Mouse (Mus musculus): ENCODE results near the gene Hesx1.
A peak's percentile ranks its signal among the peaks of the same experiment; 100 is the strongest.
"Not testable (repeated sequence)": the region's sequence is repeated elsewhere in the genome, so short reads cannot be mapped to it uniquely, and the experiment has no call there.

Hesx1 gene

DNA sequence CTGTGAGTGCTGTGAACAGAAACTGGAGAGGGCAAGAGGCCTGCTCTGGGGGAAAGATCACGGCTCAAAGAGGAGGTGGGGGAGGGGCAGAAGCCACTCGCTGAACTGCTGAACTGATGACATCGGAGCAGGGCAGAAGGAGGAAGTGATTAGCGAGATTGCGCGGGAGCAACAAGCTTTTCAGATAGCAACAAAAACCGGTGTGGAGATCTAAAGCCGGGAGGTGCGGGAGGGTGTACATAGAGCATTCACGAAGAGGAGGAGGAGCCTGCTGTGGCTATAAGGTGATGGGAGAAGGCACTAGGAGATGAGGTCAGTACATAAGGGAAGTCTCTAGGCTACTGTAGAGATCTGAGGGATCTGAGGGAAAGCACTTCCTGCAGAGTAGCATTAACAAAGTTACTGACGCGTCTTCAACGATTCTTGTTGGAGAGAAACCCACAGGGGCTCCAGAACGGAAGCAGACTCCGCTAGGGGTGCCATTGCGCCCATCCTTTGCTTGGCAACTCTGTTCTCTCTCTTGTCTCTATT is at the start of gene Hesx1:
Gene Hesx1 (plus strand): TSS at position 206 of the 531 bp plus-strand sequence.
- no peak for DNase-seq (ENCODE audit: extremely low read depth, low read depth, low spot score)

DNA sequence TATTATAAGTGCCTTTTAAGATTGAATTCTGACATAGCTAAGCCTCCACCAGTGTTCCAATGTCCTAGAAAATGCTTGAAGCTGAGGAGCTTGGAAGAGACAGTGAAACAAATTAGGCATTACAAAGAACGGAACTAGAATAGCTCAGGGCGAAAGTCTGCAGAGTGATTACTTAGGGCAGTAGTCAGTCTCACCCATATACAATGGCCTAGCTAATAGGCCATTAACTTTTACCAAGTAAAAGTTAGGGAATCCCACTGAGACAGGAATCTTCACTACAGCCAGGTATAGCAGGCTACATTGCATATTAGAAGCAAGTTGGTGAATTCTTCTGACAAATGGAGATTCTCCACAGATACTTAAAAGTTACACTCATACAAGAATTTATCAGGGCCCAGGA is 38.1 kb upstream of the Hesx1 start:
- not testable (repeated sequence) for DNase-seq (ENCODE audit: extremely low read depth, low read depth, low spot score)

DNA sequence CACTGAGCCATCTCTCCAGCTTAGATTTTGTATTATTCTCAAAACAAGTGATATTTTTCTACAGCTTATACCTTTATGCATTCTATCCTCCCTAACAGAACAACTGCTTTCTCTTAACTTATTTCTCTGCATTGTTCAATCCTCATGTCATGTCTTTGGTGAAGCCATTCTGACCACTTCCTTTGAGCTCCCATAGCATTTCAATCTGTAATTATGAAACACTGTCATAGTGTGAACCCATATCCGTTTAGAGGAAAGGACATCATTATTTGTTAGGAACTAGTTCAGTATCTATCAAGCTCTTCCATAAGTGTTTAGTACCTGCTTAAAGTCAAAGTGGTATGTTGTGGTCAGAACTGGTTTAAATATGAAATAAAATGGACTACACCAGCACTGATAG is 33.7 kb upstream of the Hesx1 start:
- DNase-seq (ENCODE audit: extremely low read depth, low read depth, low spot score): no peak

DNA sequence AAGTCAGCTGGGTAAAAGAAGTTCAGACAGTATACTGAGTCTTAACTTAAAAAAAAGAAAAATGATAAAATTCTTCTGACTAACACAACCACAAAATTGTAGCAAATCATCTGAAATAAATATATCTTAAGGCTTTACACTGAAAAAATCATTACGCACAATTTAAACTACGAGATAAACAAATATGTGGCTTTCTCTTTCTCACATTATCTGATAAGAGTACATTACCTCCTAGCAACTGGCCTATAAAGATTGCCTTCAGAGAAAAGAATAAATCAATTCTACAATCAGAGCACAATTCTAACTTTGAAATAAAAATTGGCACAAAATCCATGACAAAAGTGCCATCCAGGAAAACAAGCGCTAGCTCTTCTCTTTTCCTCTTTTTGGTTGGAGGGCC is 25.1 kb upstream of the Hesx1 start:
- no peak for DNase-seq (ENCODE audit: extremely low read depth, low read depth, low spot score)

DNA sequence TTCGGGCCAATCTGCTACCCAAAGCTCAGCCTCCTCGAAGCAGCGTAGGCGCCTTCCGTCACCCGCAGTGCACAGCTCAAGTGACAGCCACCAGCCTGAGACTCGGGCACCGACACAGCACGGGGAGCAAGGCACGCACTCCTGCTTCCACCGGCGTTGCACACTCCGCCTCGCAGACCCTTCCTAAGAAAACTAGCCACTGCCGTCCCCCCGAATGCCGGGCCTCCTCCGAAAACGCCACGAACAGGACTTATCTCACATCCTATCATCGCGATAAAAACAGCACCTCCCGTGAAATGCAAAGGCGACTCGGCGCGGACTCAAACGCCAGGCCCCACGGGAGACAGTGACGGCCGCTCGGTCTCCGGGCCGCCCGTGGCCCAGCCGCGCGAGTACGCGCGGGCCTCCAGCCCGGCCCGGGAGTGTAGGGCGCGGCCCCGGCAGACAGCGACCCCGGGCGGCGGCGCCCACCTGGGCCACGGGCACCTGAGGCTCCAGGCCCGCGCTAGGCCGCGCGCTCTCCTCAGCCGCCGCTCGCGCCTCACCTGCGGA is 24.3 kb upstream of the Hesx1 start:
- no peak for DNase-seq (ENCODE audit: extremely low read depth, low read depth, low spot score)

DNA sequence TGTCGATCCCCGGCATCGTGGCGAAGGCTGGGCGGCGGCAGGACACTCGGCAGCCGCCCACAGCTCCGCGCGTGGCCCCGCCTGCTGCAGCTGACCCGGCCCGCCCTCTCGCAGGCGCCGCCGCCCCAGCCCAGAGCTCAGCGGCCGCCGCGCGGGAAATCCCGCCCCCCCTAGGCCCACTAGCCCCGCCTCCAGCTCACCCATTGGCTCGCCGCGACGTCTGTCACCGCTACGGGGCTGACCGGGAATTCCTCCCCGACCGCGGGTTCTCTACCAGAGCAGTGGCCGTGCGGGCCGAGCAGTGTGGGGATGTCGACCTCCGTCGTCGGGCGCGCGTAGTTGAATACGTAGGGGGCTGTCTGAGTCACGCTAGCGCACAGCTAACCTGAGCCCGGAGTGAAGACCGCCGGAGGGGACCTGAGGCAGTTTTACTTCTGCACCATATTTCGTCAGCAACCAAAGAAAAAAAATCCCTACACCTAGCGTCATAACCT is 23.7 kb upstream of the Hesx1 start:
- peak; percentile 14 for DNase-seq (ENCODE audit: extremely low read depth, low read depth, low spot score)

DNA sequence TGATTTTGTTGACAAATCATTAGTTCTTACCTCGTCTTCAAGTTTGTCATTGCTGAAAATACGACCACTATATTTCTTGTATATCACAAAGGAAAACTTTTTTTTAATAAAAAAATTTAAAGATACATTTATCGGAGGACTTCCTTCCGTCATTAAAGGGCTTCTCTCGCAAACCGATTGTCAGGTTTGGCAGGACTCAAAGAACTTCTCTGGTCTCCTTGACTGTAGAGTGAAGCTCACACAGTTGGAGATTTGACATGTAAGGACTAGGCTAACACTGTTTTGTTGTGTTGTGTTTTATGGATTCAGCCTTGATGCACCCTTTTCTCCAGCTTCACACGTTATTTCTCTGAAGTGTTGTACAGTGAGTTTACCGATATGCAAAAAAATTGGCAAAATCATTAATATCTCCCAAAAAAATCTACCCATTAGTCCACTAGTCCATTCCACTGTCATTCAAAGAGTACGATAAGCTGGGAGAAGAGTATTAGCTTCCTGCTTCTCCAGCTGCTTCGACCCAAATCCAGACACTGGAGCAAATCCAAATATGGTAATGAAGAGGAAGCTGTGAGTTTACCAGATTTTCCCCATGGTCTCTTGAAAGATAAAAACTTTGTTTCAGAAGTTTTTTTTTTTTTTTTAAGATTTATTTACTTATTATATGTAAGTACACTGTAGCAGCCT is 23.0 kb upstream of the Hesx1 start, which contains the start of gene Appl1:
Gene Appl1 (minus strand): TSS at position 127 of the 684 bp plus-strand sequence.
- no peak for DNase-seq (ENCODE audit: extremely low read depth, low read depth, low spot score)

DNA sequence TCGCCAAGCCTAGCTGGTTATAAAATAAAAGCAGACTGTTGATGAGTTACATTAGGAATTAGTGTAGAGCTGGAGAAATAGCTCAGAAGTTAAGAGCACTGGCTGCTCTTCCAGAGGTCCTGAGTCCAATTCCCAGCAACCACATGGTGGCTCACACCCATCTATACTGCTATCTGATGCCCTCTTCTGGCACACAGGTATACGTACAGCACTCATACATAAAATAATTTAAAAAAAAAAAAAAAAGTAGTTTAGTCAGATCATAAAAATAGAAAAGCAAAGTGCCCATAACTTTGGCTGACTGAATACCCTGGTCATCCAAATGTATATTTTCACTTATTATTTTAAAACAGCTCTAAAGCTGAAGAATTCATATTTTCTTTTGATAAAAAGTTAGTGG is 21.1 kb upstream of the Hesx1 start:
- no peak for DNase-seq (ENCODE audit: extremely low read depth, low read depth, low spot score)

DNA sequence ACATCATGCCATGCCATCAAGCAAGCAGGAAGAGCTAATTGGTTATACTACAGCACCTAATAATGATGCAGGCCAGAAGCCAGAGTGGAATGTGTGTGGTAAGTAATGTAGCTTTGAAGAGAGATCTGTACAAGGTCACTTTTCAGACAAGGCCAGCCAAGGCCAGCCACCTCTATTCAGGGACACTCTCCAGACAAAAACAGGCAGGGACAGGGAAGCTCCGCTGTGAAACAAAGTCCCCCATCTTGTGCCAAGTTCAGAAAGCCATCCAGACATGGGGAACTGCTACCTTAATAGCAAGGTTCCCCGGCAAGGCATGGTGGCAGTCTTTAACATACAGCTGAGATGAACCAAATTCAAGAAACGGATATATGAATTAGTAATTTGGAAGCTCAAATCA is 18.7 kb upstream of the Hesx1 start:
- DNase-seq (ENCODE audit: extremely low read depth, low read depth, low spot score): no peak

DNA sequence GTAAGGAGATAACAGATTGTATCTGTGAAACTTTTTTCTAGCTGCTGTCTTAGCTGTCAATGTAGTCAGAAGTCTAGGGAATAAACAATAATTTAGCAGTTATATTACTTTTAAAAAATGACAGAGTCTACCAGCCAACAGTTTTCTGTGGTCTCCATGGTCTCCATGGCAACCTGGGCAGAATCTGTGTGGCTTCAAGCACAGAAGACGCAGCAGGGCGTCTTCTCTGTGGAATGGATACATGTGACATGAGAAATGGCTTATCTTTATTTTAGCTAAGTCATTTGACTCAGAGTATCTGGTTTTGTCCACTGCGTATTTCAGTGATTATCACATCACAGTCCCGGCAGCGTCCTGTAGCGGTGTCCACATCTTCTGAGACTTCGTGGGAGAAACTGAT is 18.0 kb upstream of the Hesx1 start:
- DNase-seq (ENCODE audit: extremely low read depth, low read depth, low spot score): no peak

DNA sequence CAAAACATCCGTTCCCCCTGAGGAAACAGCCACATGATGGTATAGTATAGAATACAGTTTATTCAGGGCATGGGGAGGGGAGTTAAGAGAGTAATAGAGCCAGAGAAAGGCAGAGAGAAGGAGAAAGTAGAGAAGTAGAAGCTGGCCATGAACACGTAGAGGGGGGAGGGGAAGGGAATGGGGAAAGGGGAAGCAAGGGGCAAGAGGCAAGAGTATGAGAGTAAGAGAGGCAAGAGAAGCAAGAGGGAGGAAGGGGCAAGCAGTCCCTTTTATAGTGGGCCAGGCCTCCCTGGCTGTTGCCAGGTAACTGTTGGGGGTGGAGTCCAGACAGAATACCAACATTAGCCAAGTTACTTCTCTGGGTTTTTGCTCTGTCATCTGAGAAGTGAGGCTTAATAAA is 16.7 kb upstream of the Hesx1 start:
- DNase-seq (ENCODE audit: extremely low read depth, low read depth, low spot score): no peak

DNA sequence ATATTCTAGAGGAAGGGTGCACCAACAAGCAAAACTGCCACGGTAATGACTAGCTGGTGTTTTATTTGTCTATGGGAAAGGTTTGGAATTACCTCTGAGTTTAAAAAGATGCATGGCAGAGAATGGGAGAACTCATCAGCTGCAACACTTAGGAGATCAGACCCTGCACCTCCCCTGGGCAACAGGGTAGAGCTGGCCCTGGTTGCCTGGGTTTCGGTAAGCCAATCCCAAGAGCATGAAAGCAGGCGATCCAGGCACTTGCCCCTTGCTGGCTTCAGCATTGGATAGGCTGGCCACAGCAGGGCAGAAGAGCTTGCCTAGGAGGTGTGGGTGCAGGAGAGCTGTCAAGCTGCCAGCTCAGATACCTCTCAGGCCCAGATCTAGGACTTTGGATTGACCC is 14.4 kb upstream of the Hesx1 start:
- no peak for DNase-seq (ENCODE audit: extremely low read depth, low read depth, low spot score)

DNA sequence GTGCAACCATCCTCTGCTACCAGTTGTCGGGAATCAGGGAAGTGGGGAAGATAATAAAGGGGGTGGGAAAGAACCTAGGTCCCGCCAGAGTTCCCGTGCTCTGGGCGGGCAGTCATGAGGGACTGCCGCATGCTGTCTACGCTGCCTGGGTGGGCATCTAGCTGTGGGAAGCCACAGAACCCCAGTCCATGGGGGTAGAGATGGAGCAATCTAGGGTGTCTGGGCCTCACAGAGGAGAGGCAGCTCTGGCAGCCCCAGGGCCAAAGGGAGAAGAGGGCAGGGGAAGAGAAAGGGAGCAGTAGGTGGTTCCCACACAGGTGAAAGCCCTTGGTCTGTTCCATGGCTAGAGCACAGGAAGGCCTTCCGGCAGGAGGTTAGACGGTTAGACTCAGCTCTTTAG is 13.2 kb upstream of the Hesx1 start:
- DNase-seq (ENCODE audit: extremely low read depth, low read depth, low spot score): no peak

DNA sequence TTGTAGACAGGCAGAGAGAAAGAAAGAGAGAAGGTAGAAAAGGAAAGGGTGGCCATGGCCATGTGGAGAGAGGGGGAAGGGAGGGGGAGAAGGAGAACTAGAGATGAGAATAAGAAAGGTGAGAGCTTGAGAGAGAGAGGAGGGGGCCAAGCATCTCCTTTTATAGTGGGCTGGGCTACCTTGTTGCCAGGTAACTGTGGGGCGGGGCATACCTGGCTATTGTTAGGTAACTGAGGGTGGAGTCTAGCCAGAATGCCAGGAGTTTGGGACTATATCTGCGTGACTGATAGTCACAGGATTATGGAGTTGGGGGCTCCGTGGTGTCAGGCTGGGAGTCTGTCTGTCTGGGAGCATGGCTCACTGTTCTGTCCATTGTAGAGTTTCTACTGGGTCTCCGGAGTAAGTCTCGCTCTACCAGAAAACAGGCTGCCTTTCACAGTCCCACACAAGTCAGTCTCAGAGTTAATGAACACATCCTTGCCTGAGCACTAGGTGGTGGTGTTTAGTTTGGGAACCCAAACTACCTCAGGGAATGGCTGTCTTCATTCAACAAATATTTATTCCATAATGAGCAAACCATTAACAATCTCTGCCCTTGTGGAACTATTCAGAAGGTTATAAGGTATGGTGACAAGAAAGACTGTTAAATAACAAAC is 12.6 kb upstream of the Hesx1 start:
- DNase-seq (ENCODE audit: extremely low read depth, low read depth, low spot score): no peak

DNA sequence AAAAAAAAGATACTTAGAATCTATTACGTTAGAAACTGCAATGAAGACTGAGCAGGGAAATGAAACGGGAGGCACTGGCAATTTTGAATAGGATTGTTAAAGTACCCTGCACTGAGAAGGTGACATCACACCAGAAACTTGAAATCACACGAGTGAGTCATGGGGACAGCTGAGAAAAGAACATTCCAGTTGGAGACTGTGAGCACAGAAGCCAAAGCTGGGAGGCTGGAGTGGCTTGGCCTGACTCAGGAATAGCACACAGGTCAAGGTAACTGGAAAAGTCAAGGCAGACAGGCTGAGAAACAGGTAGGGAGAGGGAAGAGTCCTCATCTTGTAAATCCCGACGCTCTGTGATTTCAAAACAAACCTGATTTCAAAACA is 12.1 kb upstream of the Hesx1 start:
- no peak for DNase-seq (ENCODE audit: extremely low read depth, low read depth, low spot score)

DNA sequence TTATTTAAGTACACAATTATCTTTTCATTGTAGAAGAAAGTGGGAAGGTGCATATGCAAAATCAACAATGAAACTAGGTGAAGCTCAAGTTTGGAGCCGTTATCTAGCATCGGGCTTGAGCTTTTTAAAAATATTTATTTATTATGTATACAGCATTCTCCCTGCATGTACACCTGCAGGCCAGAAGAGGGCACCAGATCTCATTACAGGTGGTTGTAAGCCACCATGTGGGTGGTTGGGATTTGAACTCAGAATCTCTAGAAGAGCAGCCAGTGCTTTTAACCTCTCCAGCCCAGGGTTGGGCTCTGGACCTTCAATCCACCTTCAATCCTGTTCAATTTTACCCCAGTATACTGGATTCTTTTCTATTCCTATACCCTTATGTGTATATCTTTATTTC is 5.5 kb upstream of the Hesx1 start:
- no peak for DNase-seq (ENCODE audit: extremely low read depth, low read depth, low spot score)

DNA sequence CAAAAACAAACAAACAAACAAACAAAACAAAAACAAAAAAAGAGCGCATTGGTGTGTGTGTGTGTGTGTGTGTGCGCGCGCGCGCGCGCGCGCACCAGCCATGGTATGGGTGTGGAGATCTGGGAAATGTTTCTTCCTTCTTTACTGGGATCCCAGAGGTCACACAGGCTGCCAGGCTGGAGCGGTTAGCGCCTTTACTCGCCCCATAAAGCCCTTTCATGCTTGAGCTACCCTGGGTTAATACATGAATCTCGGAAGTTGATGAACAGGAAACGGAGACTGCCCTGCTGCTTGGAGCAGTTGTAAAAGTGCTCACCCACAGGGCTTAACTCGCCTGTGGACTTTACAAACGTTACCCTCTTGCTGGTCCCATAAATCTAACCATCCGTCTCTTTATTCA is 2.6 kb upstream of the Hesx1 start:
- DNase-seq (ENCODE audit: extremely low read depth, low read depth, low spot score): no peak

DNA sequence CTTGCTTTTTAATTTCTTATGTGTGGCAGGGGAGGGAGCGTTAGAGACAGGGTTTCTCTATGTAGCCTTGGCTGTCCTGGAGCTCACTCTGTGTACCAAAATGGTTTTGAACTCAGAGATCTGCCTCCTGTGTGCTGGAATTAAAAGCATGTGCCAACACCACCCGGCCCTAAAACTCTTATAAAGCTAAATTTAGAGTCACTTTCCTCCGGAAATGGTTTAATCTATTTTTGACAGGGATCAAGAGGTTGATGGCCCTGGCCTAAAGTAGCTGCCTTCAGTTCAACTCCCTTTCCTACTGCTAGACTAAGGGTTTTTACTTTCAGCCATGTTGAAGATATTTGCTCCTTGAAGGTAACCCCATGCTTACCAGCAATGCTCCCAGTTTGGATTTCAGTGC is 789 bp upstream of the Hesx1 start:
- DNase-seq (ENCODE audit: extremely low read depth, low read depth, low spot score): no peak

DNA sequence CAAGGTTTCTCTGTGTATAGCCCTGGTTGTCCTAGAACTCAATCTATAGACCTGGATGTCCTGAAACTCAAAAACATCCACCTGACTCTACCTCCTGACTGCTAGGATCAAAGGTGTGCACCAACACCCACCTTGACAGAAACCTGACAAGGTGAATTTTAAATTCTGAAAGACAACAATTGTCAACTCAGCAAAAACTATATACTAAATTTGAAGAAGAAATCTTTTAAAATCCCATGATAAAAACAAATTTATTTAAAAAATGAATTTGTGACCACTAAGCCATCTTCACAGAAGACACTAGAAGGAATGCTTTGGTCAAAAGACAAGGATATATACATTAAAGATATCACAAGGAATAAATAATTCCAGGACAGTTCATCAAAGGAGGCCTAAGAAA is 2.0 kb downstream of the Hesx1 start:
- DNase-seq (ENCODE audit: extremely low read depth, low read depth, low spot score): no peak

DNA sequence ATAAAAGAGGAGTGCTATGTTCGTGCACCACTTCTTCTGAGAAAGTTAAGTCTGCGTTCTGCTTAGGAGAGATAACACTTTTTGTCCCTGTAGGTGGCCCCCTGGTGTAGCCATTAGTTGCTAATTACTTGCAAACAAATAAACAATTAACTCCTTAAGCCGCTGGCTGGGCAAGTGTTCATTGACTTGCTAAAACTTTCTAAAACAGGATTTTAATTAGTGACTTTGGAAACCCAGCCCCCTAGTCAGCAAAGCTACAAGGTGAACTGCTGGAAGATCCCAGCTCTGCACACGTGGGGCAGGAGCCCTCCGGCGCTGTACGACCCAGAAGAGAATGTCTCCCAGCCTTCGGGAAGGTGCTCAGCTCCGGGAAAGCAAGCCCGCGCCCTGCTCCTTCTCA is 6.2 kb downstream of the Hesx1 start:
- no peak for DNase-seq (ENCODE audit: extremely low read depth, low read depth, low spot score)

DNA sequence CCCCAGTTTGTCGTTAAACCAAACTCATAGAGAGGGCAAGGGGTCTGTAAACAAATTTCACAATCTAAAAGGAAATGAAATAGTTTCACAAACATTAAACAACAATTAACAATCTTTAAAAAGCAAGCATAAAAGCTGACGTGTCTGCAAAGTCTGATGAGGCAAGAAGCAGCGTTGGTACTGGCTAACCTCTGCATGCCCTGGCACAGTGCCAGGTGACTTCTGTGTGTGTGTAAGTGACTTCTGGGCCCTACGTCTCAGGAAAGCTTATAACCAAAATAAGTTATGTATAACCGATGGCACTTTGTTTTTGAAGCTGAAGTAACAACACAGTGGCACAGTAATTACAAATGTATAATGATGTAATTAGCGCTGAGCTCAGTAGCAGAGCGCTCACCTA is 10.7 kb downstream of the Hesx1 start:
- no peak for DNase-seq (ENCODE audit: extremely low read depth, low read depth, low spot score)

DNA sequence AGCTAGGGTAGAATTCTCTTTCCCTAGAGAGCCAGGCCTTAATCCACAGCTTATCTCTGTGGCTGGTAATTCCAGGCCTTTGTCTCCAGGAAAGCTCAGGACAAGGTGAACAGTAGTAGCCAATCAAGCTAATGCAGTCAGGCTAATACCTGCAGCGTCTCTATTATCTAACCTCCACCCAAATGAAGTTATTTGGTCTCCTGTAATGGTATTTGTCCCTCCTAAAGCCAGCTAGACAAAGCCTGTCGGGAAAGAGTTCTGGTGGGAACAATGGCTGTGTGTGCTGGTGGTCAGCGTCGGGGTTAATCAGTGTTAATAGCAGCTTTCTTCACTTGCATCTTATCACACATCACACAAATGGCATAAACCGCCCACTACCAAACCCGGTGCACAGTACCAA is 11.7 kb downstream of the Hesx1 start:
- DNase-seq (ENCODE audit: extremely low read depth, low read depth, low spot score): no peak
